Mouse (Mus musculus): Measurements from ENCODE around the gene Ankzf1.
A peak's percentile ranks its signal among the peaks of the same experiment; 100 is the strongest.

GRCm38 (mm10) chr1:75239591-75239990, 47.6 kb downstream of the Ankzf1 start:
- no peak for TF ChIP-seq REST (IDR thresholded peaks at IDR 0.05; ENCODE audit: insufficient read depth, insufficient read length)
- no peak for TF ChIP-seq POLR2A (IDR thresholded peaks at IDR 0.05; ENCODE audit: insufficient read length, low read depth)
- TF ChIP-seq E2F4 (IDR thresholded peaks at IDR 0.05; ENCODE audit: insufficient read depth): no peak
- no peak for TF ChIP-seq POLR2AphosphoS2 (IDR thresholded peaks at IDR 0.05; ENCODE audit: insufficient read length, low read depth)
- no peak for TF ChIP-seq TCF12 (IDR thresholded peaks at IDR 0.05; ENCODE audit: insufficient read depth, poor library complexity, severe bottlenecking)
- no peak for TF ChIP-seq MAX (IDR thresholded peaks at IDR 0.05; ENCODE audit: low read depth)
- peak; percentile 43 for TF ChIP-seq USF1 (IDR thresholded peaks at IDR 0.05; ENCODE audit: low read depth)
- TF ChIP-seq TCF3 (IDR thresholded peaks at IDR 0.05; ENCODE audit: insufficient read length, low read depth): no peak
- no peak for TF ChIP-seq CEBPB (IDR thresholded peaks at IDR 0.05; ENCODE audit: insufficient read depth, poor library complexity, severe bottlenecking)

Measured in myocyte (in vitro differentiated cells).